Mouse (Mus musculus): ENCODE measurements at regions not wholly inside any gene's neighbourhood (a gene's known extent, or its start where the extent isn't known, plus 50 kb on each side); places are given as distances from the start of the nearest gene placed in this dataset.
A peak's percentile ranks its signal among the peaks of the same experiment; 100 is the strongest.
"Not testable (repeated sequence)": the region's sequence is repeated elsewhere in the genome, so short reads cannot be mapped to it uniquely, and the experiment has no call there.

- no peak for ATAC-seq (replicated peaks; ENCODE audit: low read depth, poor library complexity, severe bottlenecking)
Measured at GRCm38 (mm10) chr15:3909471-3909870, 69.9 kb downstream of the Fbxo4 start.

GRCm38 (mm10) chr15:3908721-3909120 lies 70.7 kb downstream of the Fbxo4 start:
- no peak for ATAC-seq (replicated peaks; ENCODE audit: low read depth, poor library complexity, severe bottlenecking)

GRCm38 (mm10) chr15:3905548-3905947 lies 73.8 kb downstream of the Fbxo4 start:
- no peak for ATAC-seq (replicated peaks; ENCODE audit: low read depth, poor library complexity, severe bottlenecking)

GRCm38 (mm10) chr15:3878429-3878828 lies 100.9 kb downstream of the Fbxo4 start:
- no peak for ATAC-seq (replicated peaks; ENCODE audit: low read depth, poor library complexity, severe bottlenecking)

GRCm38 (mm10) chr15:3877506-3877905 lies 101.9 kb downstream of the Fbxo4 start:
- no peak for ATAC-seq (replicated peaks; ENCODE audit: low read depth, poor library complexity, severe bottlenecking)

GRCm38 (mm10) chr15:3875210-3875861 lies 104.0 kb downstream of the Fbxo4 start:
- peak; percentile 96 for ATAC-seq (replicated peaks; ENCODE audit: low read depth, poor library complexity, severe bottlenecking)

- no peak for ATAC-seq (replicated peaks; ENCODE audit: low read depth, poor library complexity, severe bottlenecking)
Measured at GRCm38 (mm10) chr15:3831802-3832201, 147.6 kb downstream of the Fbxo4 start.

- no peak for ATAC-seq (replicated peaks; ENCODE audit: low read depth, poor library complexity, severe bottlenecking)
Measured at GRCm38 (mm10) chr15:3805430-3805829, 173.9 kb downstream of the Fbxo4 start.

- no peak for ATAC-seq (replicated peaks; ENCODE audit: low read depth, poor library complexity, severe bottlenecking)
Measured at GRCm38 (mm10) chr15:3775865-3776264, 192.6 kb upstream of the Ghr start.

GRCm38 (mm10) chr15:3772228-3772789 lies 189.0 kb upstream of the Ghr start:
- ATAC-seq (replicated peaks; ENCODE audit: low read depth, poor library complexity, severe bottlenecking): no peak

GRCm38 (mm10) chr15:3770312-3770711 lies 187.0 kb upstream of the Ghr start:
- no peak for ATAC-seq (replicated peaks; ENCODE audit: low read depth, poor library complexity, severe bottlenecking)

GRCm38 (mm10) chr15:3764726-3765125 lies 181.4 kb upstream of the Ghr start:
- ATAC-seq (replicated peaks; ENCODE audit: low read depth, poor library complexity, severe bottlenecking): no peak

GRCm38 (mm10) chr15:3760396-3760795 lies 177.1 kb upstream of the Ghr start:
- no peak for ATAC-seq (replicated peaks; ENCODE audit: low read depth, poor library complexity, severe bottlenecking)

- no peak for ATAC-seq (replicated peaks; ENCODE audit: low read depth, poor library complexity, severe bottlenecking)
Measured at GRCm38 (mm10) chr15:3755636-3756035, 172.3 kb upstream of the Ghr start.

- not testable (repeated sequence) for ATAC-seq (replicated peaks; ENCODE audit: low read depth, poor library complexity, severe bottlenecking)
Measured at GRCm38 (mm10) chr15:3748072-3748471, 164.8 kb upstream of the Ghr start.

GRCm38 (mm10) chr15:3743168-3743814 lies 160.0 kb upstream of the Ghr start:
- no peak for ATAC-seq (replicated peaks; ENCODE audit: low read depth, poor library complexity, severe bottlenecking)

GRCm38 (mm10) chr15:3742191-3742590 lies 158.9 kb upstream of the Ghr start:
- ATAC-seq (replicated peaks; ENCODE audit: low read depth, poor library complexity, severe bottlenecking): no peak

- no peak for ATAC-seq (replicated peaks; ENCODE audit: low read depth, poor library complexity, severe bottlenecking)
Measured at GRCm38 (mm10) chr15:3725214-3725613, 141.9 kb upstream of the Ghr start.

GRCm38 (mm10) chr15:3720668-3721340 lies 137.5 kb upstream of the Ghr start:
- no peak for ATAC-seq (replicated peaks; ENCODE audit: low read depth, poor library complexity, severe bottlenecking)

GRCm38 (mm10) chr15:3711764-3712163 lies 128.5 kb upstream of the Ghr start:
- ATAC-seq (replicated peaks; ENCODE audit: low read depth, poor library complexity, severe bottlenecking): no peak
